ENCODE assay signal across 19 mouse cellular contexts in genomic region chr7:143729886-143730285, GRCm38 (mm10). TPM values are rescaled to one million over a fixed set of nuclear protein-coding genes. Genes with fewer than 3 reads are reported as not detected.
DNase-seq lines count a peak whose midpoint lies in the region; ATAC-seq lines count a peak whose summit lies in the region.
"Had no signal": no experiment of that assay in that cellular context is flagged by ENCODE, and none has a peak within 500 bp of the region (broad histone marks: within the 10 kb centered on the region; RNA-seq: fewer than 3 reads in every experiment).

No protein-coding gene starts in this region.

- no peak overlapping the region for H3K4me2 ChIP-seq in kidney, embryonic 14.5 days (replicated peaks; ENCODE audit: low read depth, low read length)
- no peak overlapping the region for H3K4me2 ChIP-seq in limb, embryonic 13.5 days (replicated peaks)
- H3K4me2 ChIP-seq: lung, embryonic 14.5 days had no signal

- intact Hi-C loops in heart, postnatal 36 days (cut with DNase I), result no loop called here
- intact Hi-C loops in left cerebral cortex, postnatal 14 days (cut with DNase I), result no loop called here

- H3K9ac ChIP-seq in kidney, embryonic 14.5 days (ENCODE audit: low read depth, low read length), result no peak overlapping the region
- 0 out of 2 replicates have a peak overlapping the region, but pooled peaks have one; percentile 4 for H3K9ac ChIP-seq in limb, embryonic 13.5 days
- H3K9ac ChIP-seq: lung, embryonic 14.5 days had no signal

- H3K4me3 ChIP-seq in kidney, embryonic 14.5 days (ENCODE audit: low read length), result no peak overlapping the region
- H3K4me3 ChIP-seq in limb, embryonic 13.5 days, result no peak overlapping the region

- WGBS in kidney, embryonic 14.5 days, result 56% methylated on average over 10 of the region's 10 CpGs
- 56% methylated on average over 10 of the region's 10 CpGs for WGBS in limb, embryonic 13.5 days

- H3K27ac ChIP-seq in kidney, embryonic 14.5 days (ENCODE audit: low read depth, low read length), result no peak overlapping the region
- H3K27ac ChIP-seq in limb, embryonic 13.5 days, result 0 out of 2 replicates have a peak overlapping the region, but pooled peaks have one; percentile 28

- DNase-seq in kidney, adult 11 months, result peak; percentile 33
- DNase-seq in gastrocnemius, postnatal 10 days, result peak; percentile 36
- peak; percentile 38 to 53 for DNase-seq in heart, postnatal 36 days
- DNase-seq in left cerebral cortex, postnatal 14 days (ENCODE audit: low spot score in 2 of 2), result no peak
- DNase-seq in layer of hippocampus, adult 11-12 months (ENCODE audit: low spot score), result no peak
- DNase-seq in cerebellum, postnatal 4 days (ENCODE audit: low spot score in 2 of 2), result no peak
- DNase-seq: adrenal gland, adult 8-10 months; cerebellum, adult 8-10 months; lung, embryonic 14.5 days; thymus, postnatal 4 days had no signal

- no peaks in the 10 kb centered on the region for H3K9me3 ChIP-seq in kidney, embryonic 14.5 days (ENCODE audit: control insufficient read depth, low read length)
- H3K9me3 ChIP-seq in limb, embryonic 13.5 days, result no peaks in the 10 kb centered on the region

- no peak for ATAC-seq in kidney, embryonic 14.5 days (ENCODE audit: low FRiP score, low TSS enrichment)
- no peak for ATAC-seq in limb, embryonic 13.5 days (ENCODE audit: low FRiP score, low read depth)
- ATAC-seq: forebrain, embryonic 16.5 days; Patski had no signal

- no peaks in the 10 kb centered on the region; the same call in 1 of the 2 replicates for H3K36me3 ChIP-seq in kidney, embryonic 14.5 days (ENCODE audit: control insufficient read depth, insufficient read depth, low read length)
- peaks cover 20% of the 10 kb centered on the region for H3K36me3 ChIP-seq in limb, embryonic 13.5 days

- peaks cover 6% of the 10 kb centered on the region; the same call in 1 of the 2 replicates for H3K4me1 ChIP-seq in kidney, embryonic 14.5 days (ENCODE audit: control insufficient read depth, insufficient read depth, low read length)
- H3K4me1 ChIP-seq in limb, embryonic 13.5 days, result peaks cover 11% of the 10 kb centered on the region

- H3K27me3 ChIP-seq in kidney, embryonic 14.5 days (ENCODE audit: control insufficient read depth, insufficient read depth, low read length), result no peaks in the 10 kb centered on the region
- H3K27me3 ChIP-seq in limb, embryonic 13.5 days, result no peaks in the 10 kb centered on the region
- H3K27me3 ChIP-seq: Patski had no signal

RNA-seq across cellular contexts. Expression of gene Osbpl5, which starts 26.9 kb away (rescaled TPM):
- 18.7 and 30.7 TPM in 2 replicates for polyA plus RNA-seq in kidney, embryonic 14.5 days (2014; fragmentation: Nextera tagmentation; extraction: Ambion mirVana)
- 10 to 100 TPM; 33.3 to 40.2 TPM for total RNA-seq in gastrocnemius, postnatal 10 days (2021)
- total RNA-seq in heart, postnatal 36 days (2021), result 10 to 100 TPM; 19.6 to 26.1 TPM
- polyA plus RNA-seq in limb, embryonic 13.5 days (2015; fragmentation: Nextera tagmentation; extraction: Ambion mirVana), result 40.0 and 43.8 TPM in 2 replicates
- total RNA-seq in left cerebral cortex, postnatal 14 days (2021), result 10 to 100 TPM; 33.7 to 35.6 TPM

RNA-seq across cellular contexts. Expression of gene Mrgprg, which starts 36.9 kb away (rescaled TPM):
- polyA plus RNA-seq in kidney, embryonic 14.5 days (2014; fragmentation: Nextera tagmentation; extraction: Ambion mirVana), result not detected in 2 replicates
- not detected for total RNA-seq in gastrocnemius, postnatal 10 days (2021)
- not detected for total RNA-seq in heart, postnatal 36 days (2021)
- polyA plus RNA-seq in limb, embryonic 13.5 days (2015; fragmentation: Nextera tagmentation; extraction: Ambion mirVana), result not detected in 2 replicates
- not detected for total RNA-seq in left cerebral cortex, postnatal 14 days (2021)
- total RNA-seq: hematopoietic stem cell, adult 5-6 weeks; left cerebral cortex, postnatal 10 days had no signal
- polyA plus RNA-seq: embryonic facial prominence, embryonic 14.5 days; forebrain, embryonic 16.5 days; large intestine, adult 2 months; lung, embryonic 14.5 days; midbrain, postnatal 0 days; Patski had no signal

RNA-seq across cellular contexts. Expression of gene Tnfrsf23, which starts 44.2 kb away (rescaled TPM):
- polyA plus RNA-seq in kidney, embryonic 14.5 days (2014; fragmentation: Nextera tagmentation; extraction: Ambion mirVana), result 0.84 and 1.7 TPM in 2 replicates
- 1 to 10 TPM; 3.6 to 6.3 TPM for total RNA-seq in gastrocnemius, postnatal 10 days (2021)
- 1 to 10 TPM; 1.4 to 2.0 TPM for total RNA-seq in heart, postnatal 36 days (2021)
- 1.2 and 1.8 TPM in 2 replicates for polyA plus RNA-seq in limb, embryonic 13.5 days (2015; fragmentation: Nextera tagmentation; extraction: Ambion mirVana)
- 1 to 10 TPM in 1 of 2 experiments, under 1 TPM in 1; 0.92 to 1.0 TPM for total RNA-seq in left cerebral cortex, postnatal 14 days (2021)

RNA-seq across cellular contexts. Expression of gene Mrgpre, which starts 54.4 kb away (rescaled TPM):
- 0.86 and 1.8 TPM in 2 replicates for polyA plus RNA-seq in kidney, embryonic 14.5 days (2014; fragmentation: Nextera tagmentation; extraction: Ambion mirVana)
- 1 to 10 TPM; 1.2 to 1.5 TPM for total RNA-seq in gastrocnemius, postnatal 10 days (2021)
- total RNA-seq in heart, postnatal 36 days (2021), result 1 to 10 TPM; 1.2 to 1.4 TPM
- 1.5 and 1.8 TPM in 2 replicates for polyA plus RNA-seq in limb, embryonic 13.5 days (2015; fragmentation: Nextera tagmentation; extraction: Ambion mirVana)
- 1 to 10 TPM; 7.4 to 8.7 TPM for total RNA-seq in left cerebral cortex, postnatal 14 days (2021)

Comparison
In these comparisons a context has a peak if more than half of its experiments do, and no peak if none do; other contexts are left out.
1. DNase-seq: peak in kidney, adult 11 months (single experiment), gastrocnemius, postnatal 10 days (single experiment) and heart, postnatal 36 days (2 of 2); none in left cerebral cortex, postnatal 14 days (0 of 2), layer of hippocampus, adult 11-12 months (single experiment) and cerebellum, postnatal 4 days (0 of 2).